Mouse (Mus musculus) hindlimb bud, embryonic 11.5 days (tissue): ENCODE results near the gene Smarcc1.

ENCODE experiments used
- DNase-seq: peaks from one replicate; pipeline ENCODE4 v3.0.0-alpha.2; 2012; ENCODE audit warnings: low read depth, low spot score; ENCODE audit errors: extremely low spot score

The Smarcc1 gene

DNA sequence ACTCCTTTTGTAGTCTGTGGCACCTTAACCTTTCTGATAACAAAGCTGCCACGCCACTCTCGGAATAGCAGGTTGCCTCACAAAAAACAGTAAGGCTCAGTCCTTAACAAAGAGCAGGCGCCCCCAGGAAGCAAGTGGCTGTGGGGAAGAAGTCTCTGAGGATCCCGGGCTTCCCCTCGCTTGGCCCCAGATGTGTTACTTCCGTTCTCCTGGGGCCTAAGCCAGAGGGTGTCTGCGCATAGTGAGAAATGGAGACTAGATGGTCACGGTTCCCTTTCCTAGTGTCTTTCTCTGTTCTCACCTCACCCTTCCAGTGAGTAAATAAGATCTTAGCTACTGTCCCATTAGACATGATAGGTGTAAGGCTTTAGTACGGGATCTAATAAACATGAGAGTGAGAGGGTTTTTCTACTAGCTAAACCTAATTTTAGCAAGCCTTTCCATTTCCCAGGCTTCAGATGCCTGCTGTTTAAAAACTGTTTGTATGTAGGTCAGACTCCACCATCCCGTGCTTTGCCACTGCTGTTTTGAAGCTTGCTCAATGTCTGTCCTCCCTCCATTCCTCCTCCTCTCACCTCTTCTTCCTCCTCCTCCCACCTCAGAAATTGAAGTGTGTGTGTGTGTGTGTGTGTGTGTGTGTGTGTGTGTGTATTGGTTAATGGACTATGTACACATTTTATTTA is 112.2 kb downstream of the Smarcc1 start:
- DNase-seq = no peak

DNA sequence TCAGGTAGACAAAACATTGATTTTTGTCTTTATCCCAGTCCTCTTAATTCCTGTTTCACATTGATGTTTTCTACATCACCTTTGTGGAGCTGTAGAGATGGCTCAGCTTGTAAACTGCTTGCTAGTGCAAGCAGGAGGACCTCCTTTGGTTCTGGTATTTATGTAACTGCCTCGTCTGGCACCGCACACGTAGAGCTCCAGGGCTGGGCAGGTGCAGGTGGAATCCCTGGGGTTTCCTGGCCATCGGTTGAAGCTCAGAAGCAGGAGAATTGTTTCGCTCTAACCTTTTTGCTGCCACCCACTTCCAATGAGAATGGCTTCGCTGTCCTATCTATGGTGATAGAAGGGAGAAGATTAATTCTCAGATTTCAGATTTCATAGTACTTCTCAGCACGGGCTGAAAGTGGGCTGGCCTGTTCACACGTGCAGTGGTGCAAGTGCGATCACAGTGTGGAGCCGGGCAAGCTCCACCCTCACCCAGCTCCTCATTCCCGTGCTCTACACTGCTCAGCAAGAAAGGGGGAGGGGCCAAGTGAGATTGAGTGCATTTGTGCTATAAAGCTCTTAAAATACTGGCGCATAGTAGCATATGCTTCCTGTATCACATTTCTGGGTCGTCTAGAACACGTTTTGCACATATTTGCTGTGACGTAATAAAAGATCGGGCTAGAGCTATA is 113.0 kb downstream of the Smarcc1 start:
- no peak for DNase-seq

DNA sequence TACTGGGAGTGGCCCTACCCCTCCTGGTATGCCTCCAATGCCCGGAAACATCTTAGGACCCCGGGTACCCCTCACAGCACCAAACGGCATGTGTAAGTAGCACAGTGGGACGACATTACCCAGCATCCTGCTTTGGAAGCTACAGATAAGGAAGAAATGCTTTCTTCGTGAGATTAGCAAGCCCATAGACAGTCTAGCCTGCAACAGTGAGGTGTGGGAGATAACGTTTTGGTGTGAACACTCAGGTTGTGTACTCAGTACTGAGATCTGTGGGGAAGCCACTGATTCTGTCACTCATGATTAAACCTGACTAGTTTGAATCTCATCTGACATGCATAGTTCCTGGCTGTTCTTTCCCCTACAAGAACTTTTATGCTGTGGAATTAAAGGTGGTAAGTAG is 117.5 kb downstream of the Smarcc1 start:
- no peak for DNase-seq

DNA sequence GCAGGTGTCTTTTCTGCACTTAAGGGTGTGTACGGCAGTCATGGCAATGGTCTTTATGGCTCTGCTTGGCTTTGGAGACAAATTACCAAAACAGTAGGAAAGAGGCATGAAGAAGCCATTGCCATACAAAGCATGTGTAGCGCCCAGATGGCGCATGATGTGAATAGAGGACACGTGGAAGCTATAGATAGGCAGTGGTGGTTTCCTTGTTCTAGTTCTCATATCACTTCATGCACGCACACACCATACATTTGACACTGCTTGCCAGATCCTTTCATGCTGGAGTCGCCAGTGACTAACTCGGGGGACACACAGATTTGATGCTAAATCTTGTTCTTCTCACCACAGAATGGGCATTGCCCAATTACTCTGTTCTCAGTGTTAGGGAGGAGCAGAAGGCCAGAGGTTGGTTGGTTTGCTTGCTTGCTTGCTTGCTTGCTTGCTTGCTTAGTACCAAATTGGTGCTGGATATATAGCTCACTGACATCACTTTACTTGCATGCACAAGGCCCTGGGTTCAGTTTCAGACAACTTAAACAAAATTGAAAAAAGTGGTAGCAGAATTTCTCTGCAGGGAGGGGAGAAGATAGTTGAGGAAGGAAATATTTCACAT is 125.8 kb downstream of the Smarcc1 start, which contains the start of gene Cspg5:
Gene Cspg5, plus strand, starts transcription at position 563 of the 613 bp plus-strand sequence.
- no peak for DNase-seq

DNA sequence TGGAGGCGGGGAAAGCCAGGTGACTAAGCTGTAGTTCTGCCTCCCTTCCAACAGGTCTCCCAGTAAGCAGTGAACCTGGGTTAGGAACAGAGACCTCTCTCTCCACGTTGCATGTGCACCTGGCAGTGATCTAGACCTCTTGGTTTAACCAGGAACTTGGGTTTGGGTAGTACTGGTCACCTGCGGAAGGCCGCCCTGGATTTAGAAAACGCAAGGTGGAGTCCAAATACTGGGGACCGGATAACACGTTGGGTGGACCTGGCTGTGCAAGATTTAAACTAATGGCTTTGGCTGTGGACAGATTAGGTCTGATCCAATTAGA is 127.0 kb downstream of the Smarcc1 start:
- DNase-seq = no peak

DNA sequence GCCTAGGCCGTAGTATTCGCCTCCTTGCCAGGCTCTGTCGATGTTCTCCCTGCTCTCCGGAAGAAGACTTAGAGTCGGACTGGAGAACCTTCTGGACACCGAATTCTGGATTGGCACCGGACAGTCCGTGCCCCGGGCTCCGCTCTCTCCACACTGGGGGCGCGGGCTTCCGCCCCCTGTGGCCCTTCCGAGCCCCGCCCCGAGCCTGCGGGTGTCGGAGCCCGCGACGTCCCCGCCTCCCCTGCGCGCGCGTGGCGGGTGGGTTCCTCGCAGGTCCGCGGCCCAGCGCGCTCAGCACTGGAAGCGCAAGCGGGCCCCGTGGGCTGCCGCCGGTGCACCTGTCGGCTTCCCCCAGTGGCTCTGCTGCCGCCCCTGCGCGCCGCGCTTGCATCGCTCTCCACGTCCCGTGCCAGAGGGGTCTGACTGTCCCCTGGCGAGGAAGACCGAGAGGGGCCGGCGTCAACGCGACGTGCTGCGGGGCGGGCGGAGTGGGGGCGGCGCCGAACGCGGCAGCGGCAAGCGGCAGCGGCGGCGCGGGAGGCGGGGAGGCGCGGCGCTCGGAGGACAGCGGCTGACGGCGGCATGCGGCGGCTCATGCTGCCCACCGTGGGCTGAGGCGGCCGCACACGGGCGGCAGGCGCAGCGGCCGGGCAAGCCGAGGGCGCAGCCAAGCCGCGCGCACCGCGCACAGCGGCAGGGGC is 127.5 kb downstream of the Smarcc1 start:
- no peak for DNase-seq

DNA sequence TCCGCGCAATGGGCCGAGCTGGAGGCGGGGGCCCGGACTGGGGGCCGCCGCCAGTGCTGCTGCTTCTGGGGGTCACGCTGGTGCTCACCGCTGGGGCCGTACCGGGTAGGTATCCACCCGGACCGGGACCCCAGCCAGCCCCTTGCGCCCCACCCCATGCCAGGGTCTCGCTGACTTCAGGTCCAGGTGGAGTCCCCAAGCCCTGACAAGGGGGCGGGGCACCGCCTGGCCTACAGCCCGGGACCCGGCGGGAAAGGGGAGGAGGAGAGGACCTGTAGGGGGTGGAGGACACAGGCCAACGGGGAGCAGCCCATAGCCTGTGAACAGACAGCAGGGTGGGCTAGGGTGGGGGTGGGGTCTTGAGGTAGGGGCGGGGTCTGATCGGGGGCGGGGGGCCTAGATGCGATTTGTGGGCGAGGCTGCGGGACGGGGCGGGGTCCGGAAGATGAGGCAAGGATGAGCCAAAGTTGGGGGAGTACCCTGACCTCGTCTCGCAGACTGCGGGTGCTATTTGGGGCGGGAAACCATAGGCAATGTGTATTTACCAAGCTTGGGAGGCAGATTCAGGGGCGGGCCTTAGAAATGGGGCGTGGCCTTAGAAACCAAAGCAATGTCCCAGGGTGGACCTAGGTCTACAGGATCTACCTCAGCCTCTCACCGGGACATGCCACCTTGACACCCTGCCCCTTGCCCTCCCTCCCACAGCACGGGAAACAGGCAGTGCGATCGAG is 128.2 kb downstream of the Smarcc1 start:
- no peak for DNase-seq

DNA sequence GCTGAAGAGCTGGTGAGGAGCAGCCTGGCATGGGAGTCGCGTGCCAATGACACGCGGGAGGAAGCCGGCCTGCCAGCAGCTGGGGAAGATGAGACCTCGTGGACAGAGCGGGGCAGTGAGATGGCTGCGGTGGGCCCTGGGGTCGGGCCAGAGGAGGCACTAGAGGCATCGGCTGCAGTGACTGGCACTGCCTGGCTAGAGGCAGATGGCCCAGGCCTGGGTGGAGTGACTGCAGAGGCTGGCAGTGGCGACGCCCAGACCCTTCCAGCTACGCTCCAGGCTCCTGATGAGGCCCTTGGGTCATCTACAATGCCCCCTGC is 128.8 kb downstream of the Smarcc1 start:
- no peak for DNase-seq

DNA sequence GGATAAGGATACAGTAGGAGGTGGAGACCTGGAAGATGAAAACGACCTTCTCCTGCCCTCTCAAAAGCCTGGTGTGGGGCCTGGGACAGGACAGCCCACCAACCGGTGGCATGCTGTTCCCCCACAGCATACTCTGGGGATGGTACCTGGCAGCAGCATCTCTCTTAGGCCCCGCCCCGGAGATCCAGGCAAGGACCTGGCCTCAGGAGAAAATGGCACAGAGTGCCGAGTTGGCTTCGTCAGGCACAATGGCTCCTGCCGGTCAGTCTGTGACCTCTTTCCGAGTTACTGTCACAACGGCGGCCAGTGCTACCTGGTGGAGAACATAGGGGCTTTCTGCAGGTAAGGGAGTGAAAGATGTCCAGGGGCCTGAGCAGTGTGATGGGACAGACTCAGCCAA is 129.5 kb downstream of the Smarcc1 start:
- no peak for DNase-seq

DNA sequence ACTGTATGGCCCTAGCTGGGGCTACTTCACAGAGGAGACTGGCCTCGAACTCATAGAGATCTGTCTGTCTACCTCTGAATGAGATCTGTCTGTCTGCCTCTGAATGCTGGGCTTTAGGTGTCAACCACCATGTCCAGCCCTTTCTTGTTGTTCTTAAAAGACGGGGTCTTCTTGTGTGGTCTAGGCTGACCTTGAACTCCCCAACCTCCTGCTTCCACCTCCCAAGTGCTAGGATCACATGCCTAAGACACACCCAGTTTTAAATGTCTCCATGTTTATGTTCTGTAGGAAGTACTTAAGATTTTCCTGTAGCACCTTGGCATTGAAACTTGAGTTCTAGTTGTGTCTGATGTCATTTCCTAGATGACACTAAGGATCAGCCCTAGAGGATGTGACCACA is 131.4 kb downstream of the Smarcc1 start:
- DNase-seq = no peak

DNA sequence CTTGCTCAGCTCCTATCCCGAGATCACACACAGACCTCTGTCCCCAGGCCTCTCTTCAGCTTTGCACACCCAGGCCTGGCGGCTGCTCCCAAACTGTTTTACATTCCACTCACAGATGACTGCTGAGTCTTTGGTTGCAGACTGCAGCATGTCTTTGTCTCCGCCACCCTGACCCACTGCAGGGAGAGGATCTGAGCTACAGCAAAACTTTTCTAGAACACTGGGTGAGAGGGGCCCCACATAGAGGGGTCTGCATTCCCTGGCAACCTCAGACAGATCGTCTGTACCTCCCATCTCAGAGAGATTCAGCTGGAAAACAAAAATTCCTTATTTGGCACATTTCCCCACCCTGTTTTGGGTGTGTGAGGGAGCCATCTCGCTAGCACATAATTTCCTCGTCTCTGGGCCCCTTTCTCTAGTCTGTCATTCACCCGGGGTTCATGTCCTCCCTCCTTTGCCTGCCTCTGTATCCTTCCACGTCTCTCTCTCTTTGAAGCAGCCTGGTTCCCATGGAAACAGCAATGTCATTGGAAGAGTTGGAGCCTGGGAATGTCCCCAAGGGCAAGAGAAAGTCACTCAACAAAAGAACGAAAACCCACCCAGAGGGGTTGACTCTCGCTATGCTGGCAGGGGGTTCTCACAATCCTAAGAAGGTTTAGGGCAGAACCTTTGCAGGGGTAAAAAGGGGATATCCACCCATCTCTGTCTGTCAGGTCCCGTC is 132.5 kb downstream of the Smarcc1 start:
- no peak for DNase-seq

DNA sequence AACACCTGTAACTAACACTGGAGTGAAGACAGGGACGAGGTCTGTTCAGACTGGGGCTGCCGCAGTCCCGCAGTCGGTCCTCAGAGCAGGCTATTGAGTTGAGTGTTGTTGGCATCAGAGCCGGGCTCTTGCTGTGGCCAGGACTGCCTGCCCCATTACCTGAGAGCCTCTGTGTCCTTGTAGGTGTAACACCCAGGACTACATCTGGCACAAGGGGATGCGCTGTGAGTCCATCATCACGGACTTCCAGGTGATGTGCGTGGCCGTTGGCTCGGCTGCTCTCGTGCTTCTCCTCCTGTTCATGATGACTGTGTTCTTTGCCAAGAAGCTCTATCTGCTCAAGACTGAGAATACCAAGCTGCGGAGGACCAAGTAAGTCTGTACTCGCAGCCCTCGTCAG is 133.3 kb downstream of the Smarcc1 start:
- DNase-seq = no peak

DNA sequence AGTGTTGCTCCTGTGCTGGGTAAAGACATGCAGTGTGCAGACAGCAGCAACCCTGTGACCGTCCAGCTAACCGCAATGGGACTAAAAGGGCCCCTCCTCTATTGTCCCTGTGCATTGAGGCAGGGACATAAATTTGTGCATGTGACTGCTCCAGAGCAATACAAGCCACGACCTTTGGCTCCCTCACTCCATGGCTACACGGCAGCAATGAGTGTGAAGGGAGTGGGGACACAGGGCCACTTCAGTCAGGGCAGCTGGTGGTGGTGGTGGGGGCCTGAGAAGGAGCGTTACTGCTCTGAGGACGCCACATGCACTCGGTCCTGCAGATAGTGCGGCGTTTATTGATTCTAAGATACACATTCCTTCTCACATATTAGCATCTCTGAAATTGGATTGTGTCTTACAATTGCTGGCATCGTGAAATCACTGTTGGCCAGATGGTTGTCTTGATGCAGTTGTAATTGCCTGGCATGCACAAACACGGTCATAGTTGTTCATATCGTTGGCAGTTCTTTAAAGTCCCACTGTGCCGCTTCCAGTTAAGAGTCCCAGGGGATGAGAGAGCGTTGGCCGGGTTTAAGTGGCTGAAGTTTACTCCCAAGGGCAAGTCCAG is 138.0 kb downstream of the Smarcc1 start:
- no peak for DNase-seq

DNA sequence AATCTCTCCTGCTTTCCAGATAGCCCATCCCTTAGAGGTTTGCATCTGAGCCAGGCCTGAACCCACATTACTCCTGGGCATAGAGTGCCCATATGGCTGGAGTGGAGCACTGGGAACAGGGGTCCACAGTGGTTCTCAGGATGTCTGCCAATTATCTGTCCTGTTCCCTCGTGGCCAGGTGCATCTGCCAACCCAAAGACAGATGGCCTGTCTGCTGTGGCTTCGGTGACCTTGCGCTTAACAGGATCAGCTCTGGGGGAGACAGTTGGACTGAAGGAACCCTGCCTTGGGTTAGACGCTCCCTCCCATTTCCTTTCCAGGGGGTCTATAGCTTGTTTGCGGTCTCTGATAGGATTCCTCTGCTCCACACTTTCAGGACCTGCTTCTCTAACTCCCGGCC is 141.1 kb downstream of the Smarcc1 start:
- no peak for DNase-seq

DNA sequence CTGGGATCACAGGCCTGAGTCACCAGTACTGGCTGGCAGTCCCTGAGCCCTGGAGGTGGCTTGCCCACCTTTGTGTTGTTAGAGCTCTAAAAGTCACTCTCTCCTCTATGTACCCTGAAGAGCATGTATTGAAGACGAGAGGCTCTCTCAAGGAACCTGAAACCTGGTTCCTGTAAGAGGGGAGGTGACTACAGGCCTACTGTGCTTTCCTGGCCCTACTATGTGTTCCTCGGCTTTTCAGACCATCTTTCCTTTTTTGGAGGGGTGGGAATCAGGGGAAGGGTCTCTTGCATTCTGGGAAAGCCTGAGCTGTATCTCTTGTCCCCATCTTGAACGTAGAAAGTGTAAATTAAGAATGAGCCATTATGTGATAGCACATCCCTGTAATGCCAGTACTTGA is 141.6 kb downstream of the Smarcc1 start:
- DNase-seq = no peak

DNA sequence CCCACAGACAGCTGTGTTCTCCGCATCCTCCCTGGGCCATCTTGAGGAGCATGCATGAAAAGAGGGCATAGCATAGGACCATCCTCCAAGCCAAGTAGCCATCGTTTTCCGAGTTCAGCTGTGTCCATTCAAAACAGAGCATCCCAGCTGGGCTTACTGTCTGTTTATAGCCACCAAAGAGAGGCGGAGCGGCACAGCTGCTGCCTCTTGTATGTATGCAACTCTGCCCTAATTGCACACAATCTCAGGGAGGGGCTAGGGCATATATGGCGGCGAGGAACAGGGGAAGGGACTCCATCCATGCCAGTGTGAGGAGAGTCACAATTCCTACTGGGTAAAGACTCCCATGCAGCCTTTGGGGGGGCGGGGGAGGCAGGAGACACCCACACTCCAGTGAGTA is 145.7 kb downstream of the Smarcc1 start:
- no peak for DNase-seq

DNA sequence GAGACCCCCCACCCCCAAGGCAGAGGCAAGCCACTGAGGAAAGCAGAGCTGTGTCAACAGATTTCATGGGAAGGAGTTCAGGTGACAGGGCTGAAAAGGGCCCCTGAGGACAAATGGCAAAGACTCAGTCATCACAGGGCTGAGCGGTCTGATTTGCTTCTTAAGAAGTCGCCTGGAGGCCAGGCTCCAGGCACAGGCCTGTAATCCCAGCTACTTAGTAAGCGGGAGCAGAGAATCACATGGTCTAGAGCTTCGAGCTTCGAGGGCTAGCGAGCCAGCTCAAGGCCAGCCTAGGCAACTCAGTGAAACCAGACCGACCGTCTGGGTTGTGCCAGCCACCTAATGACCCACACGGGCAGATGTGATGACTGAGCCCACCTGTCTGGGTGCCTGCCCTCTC is 147.5 kb downstream of the Smarcc1 start:
- no peak for DNase-seq

DNA sequence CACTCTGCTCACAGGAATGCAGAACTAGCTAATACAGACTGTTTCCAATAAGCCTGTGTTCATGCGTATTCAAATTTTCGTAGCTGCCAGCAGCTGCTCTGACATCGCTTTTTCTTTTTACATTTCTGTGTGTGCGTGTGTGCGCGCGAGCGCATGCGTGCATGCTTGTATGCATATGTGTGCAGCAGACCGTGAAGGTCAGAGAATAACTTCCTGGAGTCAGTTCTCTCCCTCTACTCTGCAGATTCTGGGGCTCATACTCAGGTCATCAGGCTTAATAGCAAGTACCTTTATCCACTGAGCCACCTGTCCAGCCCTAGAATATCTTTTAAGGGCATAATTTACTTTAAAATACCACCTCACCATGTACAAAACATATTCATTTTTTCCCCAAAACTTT is 150.9 kb downstream of the Smarcc1 start:
- no peak for DNase-seq

DNA sequence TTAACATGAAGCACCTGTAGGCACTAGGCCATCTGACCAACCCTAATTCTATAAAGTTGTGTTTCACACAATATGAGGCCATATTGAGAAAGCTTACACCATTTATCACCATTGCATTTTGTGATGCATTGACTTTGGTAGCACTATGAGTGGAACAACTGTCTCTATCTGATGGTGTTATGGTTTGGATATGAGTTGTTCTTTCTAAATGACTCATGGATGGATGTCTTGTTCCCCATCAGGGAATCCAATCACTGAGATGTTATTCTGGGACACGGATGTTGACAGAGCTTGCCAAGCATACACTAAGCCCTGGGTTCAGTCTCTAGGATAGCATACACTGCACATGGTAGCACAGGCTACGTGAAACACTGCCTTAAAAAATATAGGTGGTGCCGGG is 154.8 kb downstream of the Smarcc1 start:
- no peak for DNase-seq

DNA sequence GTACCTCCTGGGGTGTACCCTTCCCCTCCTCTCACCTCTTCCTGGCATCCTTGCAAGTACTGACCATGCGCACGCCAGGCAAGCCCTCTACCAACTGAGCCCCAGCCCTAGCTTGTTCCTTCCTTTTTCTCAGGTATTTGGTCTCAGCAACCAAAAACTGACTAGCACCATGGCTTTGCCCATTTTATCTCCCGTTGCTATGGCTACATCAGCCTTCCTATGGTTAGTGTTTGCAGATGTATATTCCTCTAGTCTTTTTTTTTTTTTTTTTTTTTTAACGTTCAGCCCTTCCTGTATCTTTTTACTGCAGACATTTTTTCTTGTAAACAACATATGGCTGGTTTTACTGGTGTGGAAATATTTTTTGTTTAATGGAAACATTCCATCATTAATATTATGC is 156.0 kb downstream of the Smarcc1 start:
- no peak for DNase-seq
